In the genomic region with DNA sequence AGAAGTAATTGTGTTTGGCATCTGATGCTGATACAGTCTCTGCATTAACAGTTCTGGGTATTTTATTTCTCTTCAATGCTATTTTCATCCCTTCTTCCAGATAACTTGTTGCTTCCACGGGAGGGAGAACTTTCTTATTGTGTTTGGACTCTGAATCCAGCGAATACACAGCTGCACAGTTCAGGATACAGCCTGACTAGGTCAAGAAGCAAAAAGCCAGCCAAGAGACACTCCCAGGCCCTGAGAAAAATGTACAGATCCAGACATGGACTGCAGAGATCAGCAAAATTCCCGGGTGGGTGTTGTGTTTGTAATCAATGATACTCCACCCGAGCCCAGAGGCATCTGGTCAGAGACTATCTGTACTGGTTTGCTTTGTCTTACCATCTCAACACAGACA, we compare ENCODE assay signal across 21 mouse cellular contexts. TPM values are rescaled to one million over a fixed set of nuclear protein-coding genes. Genes with fewer than 3 reads are reported as not detected.
DNase-seq lines count a peak whose midpoint lies in the region; ATAC-seq and TF ChIP-seq lines count a peak whose summit lies in the region.
"Had no signal": no experiment of that assay in that cellular context is flagged by ENCODE, and none has a peak within 500 bp of the region (broad histone marks: within the 10 kb centered on the region; RNA-seq: fewer than 3 reads in every experiment).

No protein-coding gene starts in this region.

- no peaks in the 10 kb centered on the region for H3K79me2 ChIP-seq in heart, adult 2 months (replicated peaks; ENCODE audit: control insufficient read depth, insufficient read depth, low read length)

- peaks cover 55% of the 10 kb centered on the region for H3K36me3 ChIP-seq in heart, adult 2 months (ENCODE audit: control insufficient read depth, insufficient read depth, low read length)
- 0 out of 2 replicates have a peak, but pooled peaks cover 6% of the 10 kb centered on the region for H3K36me3 ChIP-seq in kidney, embryonic 15.5 days
- H3K36me3 ChIP-seq in intestine, embryonic 15.5 days: no peaks in the 10 kb centered on the region
- H3K36me3 ChIP-seq: forebrain, embryonic 15.5 days; limb, embryonic 12.5 days; liver, embryonic 13.5 days; neural tube, embryonic 15.5 days had no signal

- H3K4me3 ChIP-seq in heart, adult 2 months: no peak overlapping the region
- H3K4me3 ChIP-seq in kidney, embryonic 15.5 days (replicated peaks): no peak overlapping the region
- no peak overlapping the region for H3K4me3 ChIP-seq in intestine, embryonic 15.5 days (replicated peaks)
- H3K4me3 ChIP-seq: forebrain, embryonic 15.5 days; limb, embryonic 12.5 days; liver, embryonic 13.5 days; myocyte; neural tube, embryonic 15.5 days had no signal

- H3K9ac ChIP-seq in heart, adult 2 months (ENCODE audit: low read depth, low read length): no peak overlapping the region
- no peak overlapping the region for H3K9ac ChIP-seq in kidney, embryonic 15.5 days
- H3K9ac ChIP-seq in intestine, embryonic 15.5 days: no peak overlapping the region
- H3K9ac ChIP-seq: forebrain, embryonic 15.5 days; limb, embryonic 12.5 days; liver, embryonic 13.5 days; neural tube, embryonic 15.5 days had no signal

- H3K4me1 ChIP-seq in heart, adult 2 months (ENCODE audit: control insufficient read depth, insufficient read depth, low read length): peaks cover 10% of the 10 kb centered on the region
- H3K4me1 ChIP-seq in kidney, embryonic 15.5 days: peaks cover 43% of the 10 kb centered on the region
- peaks cover 34% of the 10 kb centered on the region for H3K4me1 ChIP-seq in intestine, embryonic 15.5 days (replicated peaks)

- no peak for TF ChIP-seq POLR2A in heart, adult 2 months (IDR thresholded peaks at IDR 0.05; ENCODE audit: insufficient read depth, low read depth, low read length)

- ATAC-seq in kidney, embryonic 15.5 days (replicated peaks; ENCODE audit: low FRiP score): no peak
- ATAC-seq in intestine, embryonic 15.5 days: no peak
- ATAC-seq in CD4-positive, CD25-positive, alpha-beta regulatory T cell, adult 4 months: no peak
- ATAC-seq: forebrain, embryonic 15.5 days; lung, postnatal 0 days had no signal

- H3K27ac ChIP-seq in heart, adult 2 months: peak overlapping the region; percentile 20; the same call in 1 of the 2 replicates
- H3K27ac ChIP-seq in kidney, embryonic 15.5 days: peak overlapping the region; percentile 65
- H3K27ac ChIP-seq in intestine, embryonic 15.5 days: peak overlapping the region; percentile 15; the same call in 1 of the 2 replicates
- H3K27ac ChIP-seq: forebrain, embryonic 15.5 days; limb, embryonic 12.5 days; liver, embryonic 13.5 days; neural tube, embryonic 15.5 days had no signal

- H3K9me3 ChIP-seq in kidney, embryonic 15.5 days (replicated peaks): no peaks in the 10 kb centered on the region
- no peaks in the 10 kb centered on the region for H3K9me3 ChIP-seq in intestine, embryonic 15.5 days
- H3K9me3 ChIP-seq: forebrain, embryonic 15.5 days; limb, embryonic 12.5 days; liver, embryonic 13.5 days; neural tube, embryonic 15.5 days had no signal

- intact Hi-C loops in heart, adult 2 months (cut with DNase I): no loop called here

- no peak for TF ChIP-seq EP300 in heart, adult 2 months (IDR thresholded peaks at IDR 0.05; ENCODE audit: insufficient read depth, low read depth, low read length)

- 18% methylated on average over 4 of the region's 4 CpGs for WGBS in heart, adult 2 months
- 45% methylated on average over 4 of the region's 4 CpGs for WGBS in kidney, embryonic 15.5 days
- whole genome bisulfite sequencing in intestine, embryonic 15.5 days: 24% methylated on average over 4 of the region's 4 CpGs

- no peaks in the 10 kb centered on the region for H3K27me3 ChIP-seq in heart, adult 2 months (ENCODE audit: control insufficient read depth, insufficient read depth, low read length)
- no peaks in the 10 kb centered on the region for H3K27me3 ChIP-seq in kidney, embryonic 15.5 days
- H3K27me3 ChIP-seq in intestine, embryonic 15.5 days (replicated peaks): no peaks in the 10 kb centered on the region
- H3K27me3 ChIP-seq: forebrain, embryonic 15.5 days; neural tube, embryonic 15.5 days had no signal

- H3K4me2 ChIP-seq in kidney, embryonic 15.5 days: peak overlapping the region; percentile 28; the same call in 1 of the 2 replicates
- no peak overlapping the region for H3K4me2 ChIP-seq in intestine, embryonic 15.5 days (replicated peaks)
- H3K4me2 ChIP-seq: forebrain, embryonic 15.5 days; limb, embryonic 12.5 days; liver, embryonic 13.5 days; neural tube, embryonic 15.5 days had no signal

- DNase-seq in heart, adult 2 months: no peak
- DNase-seq in heart, adult 11 months: no peak
- DNase-seq in kidney, postnatal 25 days: no peak
- DNase-seq in NIH3T3 (ENCODE audit: low read depth): peak; percentile 44
- DNase-seq in adrenal gland, adult 2 months: no peak
- DNase-seq: adrenal gland, postnatal 25 days; cerebellum, adult 18-20 months; cerebellum, postnatal 36 days; liver, embryonic 13.5 days; midbrain, embryonic 14.5 days; right cerebral cortex, postnatal 25 days; thymus, adult 18-20 months had no signal

- no peak for TF ChIP-seq CTCF in heart, adult 2 months (IDR thresholded peaks at IDR 0.05)

RNA-seq across cellular contexts. Expression of gene Fhl2, which starts 37.4 kb away (rescaled TPM):
- total RNA-seq in heart, adult 2 months (2021): 1,000 to 10,000 TPM; 1,721 to 1,764 TPM
- 1,853 and 3,161 TPM in 2 replicates for polyA plus RNA-seq in heart, adult 2 months (2012; rRNA removed)
- polyA plus RNA-seq in kidney, embryonic 15.5 days (2015; fragmentation: Nextera tagmentation; extraction: Ambion mirVana): 90.7 and 92.4 TPM in 2 replicates
- 54.5 and 58.0 TPM in 2 replicates for polyA plus RNA-seq in intestine, embryonic 15.5 days (2015; fragmentation: Nextera tagmentation; extraction: Ambion mirVana)
- 1 to 10 TPM in 1 of 2 experiments, under 1 TPM in 1; 0.89 to 1.9 TPM for polyA plus RNA-seq in CD4-positive, CD25-positive, alpha-beta regulatory T cell, adult 4 months (2017; shearing (Covaris generic))
- 10 to 100 TPM; 20.0 to 37.1 TPM for total RNA-seq in adrenal gland, adult 2 months (2021)
- 15.4 and 16.0 TPM in 2 replicates for polyA plus RNA-seq in adrenal gland, adult 2 months (2012; rRNA removed)
- total RNA-seq: hematopoietic stem cell, adult 5-6 weeks had no signal

Comparison
In these comparisons a context has a peak if more than half of its experiments do, and no peak if none do; other contexts are left out.
1. H3K27ac ChIP-seq: peak in every context shown above with its lines; median percentile 65 in kidney, embryonic 15.5 days; 20 in heart, adult 2 months; 15 in intestine, embryonic 15.5 days.
2. RNA of gene Fhl2, which starts 37.4 kb away (polyA plus RNA-seq): 1,853 to 3,161 TPM in heart, adult 2 months; 90.7 to 92.4 TPM in kidney, embryonic 15.5 days, 54.5 to 58.0 TPM in intestine, embryonic 15.5 days, 15.4 to 16.0 TPM in adrenal gland, adult 2 months and 0.89 to 1.9 TPM in CD4-positive, CD25-positive, alpha-beta regulatory T cell, adult 4 months; every median in the first group is over 10 times any median in the second.